Mouse (Mus musculus) MN1 (cell line): Measurements from ENCODE around the gene Nudc.
"Not testable (repeated sequence)": the region's sequence is repeated elsewhere in the genome, so short reads cannot be mapped to it uniquely, and the experiment has no call there.

Experiments used
- DNase-seq: peaks from one replicate; pipeline ENCODE4 v3.0.0-alpha.2; 2016; ENCODE audit warnings: low spot score

The Nudc gene

GRCm38 (mm10) chr4:133536081-133536480 lies 9.7 kb downstream of the Nudc start:
- no peak for DNase-seq

GRCm38 (mm10) chr4:133532777-133533176 lies 13.0 kb downstream of the Nudc start:
- DNase-seq = no peak

- no peak for DNase-seq
Observed at GRCm38 (mm10) chr4:133527788-133528187, 18.0 kb downstream of the Nudc start.

- no peak for DNase-seq
Observed at GRCm38 (mm10) chr4:133521502-133521901, 24.3 kb downstream of the Nudc start.

- DNase-seq = no peak
Observed at GRCm38 (mm10) chr4:133519369-133519665, 26.5 kb downstream of the Nudc start.

GRCm38 (mm10) chr4:133518601-133519368 lies 27.0 kb downstream of the Nudc start, which contains the start of gene Kdf1:
Kdf1 (plus strand) TSS chr4:133518963.
- no peak for DNase-seq

GRCm38 (mm10) chr4:133512972-133513371 lies 32.8 kb downstream of the Nudc start:
- DNase-seq = peak; percentile 77

GRCm38 (mm10) chr4:133512511-133512910 lies 33.3 kb downstream of the Nudc start:
- not testable (repeated sequence) for DNase-seq

- DNase-seq = no peak
Observed at GRCm38 (mm10) chr4:133511050-133511449, 34.7 kb downstream of the Nudc start.

- DNase-seq = no peak
Observed at GRCm38 (mm10) chr4:133508990-133509389, 36.8 kb downstream of the Nudc start.

GRCm38 (mm10) chr4:133506573-133506972 lies 39.2 kb downstream of the Nudc start:
- DNase-seq = no peak

- DNase-seq = no peak
Observed at GRCm38 (mm10) chr4:133504755-133505485, 40.9 kb downstream of the Nudc start.

- DNase-seq = no peak
Observed at GRCm38 (mm10) chr4:133504300-133504699, 41.5 kb downstream of the Nudc start.

- no peak for DNase-seq
Observed at GRCm38 (mm10) chr4:133501514-133501913, 44.3 kb downstream of the Nudc start.

GRCm38 (mm10) chr4:133498160-133498724 lies 47.6 kb downstream of the Nudc start, which contains the start of gene Trnp1:
Trnp1 (minus strand) TSS chr4:133498550.
- peak; percentile 93 for DNase-seq

- DNase-seq = peak; percentile 63
Observed at GRCm38 (mm10) chr4:133497461-133498159, 48.2 kb downstream of the Nudc start.

GRCm38 (mm10) chr4:133496738-133497445 lies 48.9 kb downstream of the Nudc start:
- peak; percentile 34 for DNase-seq

- DNase-seq = peak; percentile 64
Observed at GRCm38 (mm10) chr4:133495711-133496110, 50.1 kb downstream of the Nudc start.

GRCm38 (mm10) chr4:133494867-133495266 lies 50.9 kb downstream of the Nudc start:
- DNase-seq = no peak

GRCm38 (mm10) chr4:133494432-133494831 lies 51.4 kb downstream of the Nudc start:
- peak; percentile 91 for DNase-seq

- DNase-seq = peak; percentile 24
Observed at GRCm38 (mm10) chr4:133493895-133494294, 51.9 kb downstream of the Nudc start.

- DNase-seq = peak; percentile 56
Observed at GRCm38 (mm10) chr4:133491800-133492199, 54.0 kb downstream of the Nudc start.
